Mouse (Mus musculus) left cerebral cortex, postnatal 10 days (tissue): ENCODE measurements at regions not wholly inside any gene's neighbourhood (a gene's known extent, or its start where the extent isn't known, plus 50 kb on each side); places are given as distances from the start of the nearest gene placed in this dataset.

Experiments
- DNase-seq, 2 experiments: peaks; one replicate each; pipeline ENCODE4 v3.0.0; 2021 to 2022; ENCODE audit warnings: low spot score in 2 of 2, mixed read lengths in 1 of 2; ENCODE audit errors: extremely low spot score in 1 of 2
- intact Hi-C: fragments of 180-260 bp; cut with DNase I; formaldehyde crosslinking; loops from one replicate; pipeline ENCODE4 v1.15.1; 2025

DNA sequence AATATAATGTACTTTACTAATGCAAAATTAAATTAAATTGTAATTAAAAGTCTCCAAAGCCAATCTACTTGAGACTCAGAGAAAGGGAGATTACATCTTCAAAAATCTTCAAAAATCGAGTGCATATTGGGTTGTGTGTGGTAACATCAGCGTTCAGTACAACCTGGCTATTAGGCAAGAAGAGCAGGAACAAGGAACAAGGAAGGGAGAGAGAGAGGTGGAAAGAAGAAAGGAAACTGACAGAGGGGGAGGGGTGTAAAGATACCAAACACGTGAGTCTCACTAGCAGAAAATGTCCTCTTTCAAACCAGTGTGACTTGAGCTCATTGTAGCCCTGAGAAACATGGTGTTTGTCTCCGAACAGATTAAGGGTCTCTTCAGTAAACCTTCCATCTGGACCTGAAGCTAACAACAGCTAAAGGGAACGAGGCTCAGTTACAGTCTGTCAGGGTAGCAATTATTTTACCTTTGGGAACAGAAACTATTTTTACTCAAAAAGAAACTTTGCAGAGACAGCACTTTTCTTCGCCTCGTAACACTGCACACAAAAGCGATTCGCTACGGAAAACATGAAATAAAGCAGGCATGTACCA lies 67.5 kb upstream of the Cited2 start:
- DNase-seq = no peak
- intact Hi-C loops = no loop called here

DNA sequence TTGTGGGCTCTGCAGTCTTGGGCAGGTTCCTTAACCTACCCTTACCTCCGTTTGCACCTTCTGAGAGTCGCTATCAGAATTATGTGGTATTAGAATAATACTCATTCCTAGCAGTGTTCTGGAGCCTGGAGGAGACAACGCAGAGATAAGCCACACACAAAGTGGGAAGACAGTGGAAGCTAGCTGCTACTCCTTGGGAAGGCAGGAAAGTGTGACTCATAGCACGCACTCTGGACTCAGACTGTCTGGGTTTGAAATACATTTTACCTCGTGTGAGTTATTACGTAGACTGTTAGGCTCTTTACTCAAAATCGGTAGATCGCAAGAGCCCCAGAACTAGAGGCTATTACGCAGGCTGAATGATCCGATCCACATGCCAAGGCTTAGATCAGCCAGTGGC lies 66.7 kb upstream of the Cited2 start:
- DNase-seq = no peak
- intact Hi-C loops = no loop called here

DNA sequence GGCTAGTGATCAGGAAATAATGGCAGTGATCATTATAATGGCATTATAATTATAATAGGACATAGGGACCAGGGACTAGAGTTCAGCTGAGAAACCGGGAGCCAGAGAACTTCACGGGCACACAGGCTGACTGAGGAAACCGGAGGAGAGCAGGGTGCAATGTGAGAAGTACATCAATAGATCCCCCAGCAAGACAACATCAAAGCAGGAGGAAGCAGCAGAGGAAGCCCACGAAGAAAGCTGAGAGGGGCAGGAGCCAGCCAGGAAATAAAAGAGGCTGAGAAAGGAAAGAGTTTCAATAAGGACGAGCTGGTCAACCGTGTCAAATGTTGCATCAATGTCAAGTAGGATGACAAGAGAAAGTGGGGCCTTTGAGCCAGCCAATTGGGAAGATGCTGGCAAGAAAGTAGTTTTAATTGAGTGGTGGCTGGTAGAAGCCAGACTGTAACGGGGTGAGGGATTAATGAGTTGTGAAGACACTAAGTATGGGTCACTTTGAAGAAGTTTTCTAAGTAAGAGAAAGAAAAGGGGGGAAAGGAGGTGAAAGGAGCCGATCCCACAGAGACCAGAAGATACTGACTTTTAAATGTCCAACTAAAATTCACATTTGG lies 66.0 kb upstream of the Cited2 start:
- intact Hi-C loops = no loop called here
- no peak for DNase-seq

DNA sequence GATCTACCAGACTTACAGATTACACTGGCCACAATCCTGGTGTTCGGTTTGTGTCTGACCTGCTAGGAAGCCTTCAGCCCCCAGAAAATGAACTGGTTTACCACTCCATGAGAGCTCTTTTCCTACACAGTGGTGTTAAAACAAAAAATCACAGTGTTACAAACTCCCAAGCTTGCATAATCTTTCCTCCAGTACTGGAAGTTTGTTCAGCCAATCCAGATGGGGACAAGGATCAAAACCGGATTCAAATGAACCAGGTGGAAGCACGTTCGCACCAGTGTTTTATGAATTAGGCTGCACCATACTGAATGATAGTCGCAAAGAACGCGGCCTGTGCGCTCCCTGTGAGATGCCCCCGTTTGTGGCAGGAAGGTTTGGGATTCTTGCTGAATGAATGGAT lies 63.4 kb upstream of the Cited2 start:
- intact Hi-C loops = no loop called here
- no peak for DNase-seq

DNA sequence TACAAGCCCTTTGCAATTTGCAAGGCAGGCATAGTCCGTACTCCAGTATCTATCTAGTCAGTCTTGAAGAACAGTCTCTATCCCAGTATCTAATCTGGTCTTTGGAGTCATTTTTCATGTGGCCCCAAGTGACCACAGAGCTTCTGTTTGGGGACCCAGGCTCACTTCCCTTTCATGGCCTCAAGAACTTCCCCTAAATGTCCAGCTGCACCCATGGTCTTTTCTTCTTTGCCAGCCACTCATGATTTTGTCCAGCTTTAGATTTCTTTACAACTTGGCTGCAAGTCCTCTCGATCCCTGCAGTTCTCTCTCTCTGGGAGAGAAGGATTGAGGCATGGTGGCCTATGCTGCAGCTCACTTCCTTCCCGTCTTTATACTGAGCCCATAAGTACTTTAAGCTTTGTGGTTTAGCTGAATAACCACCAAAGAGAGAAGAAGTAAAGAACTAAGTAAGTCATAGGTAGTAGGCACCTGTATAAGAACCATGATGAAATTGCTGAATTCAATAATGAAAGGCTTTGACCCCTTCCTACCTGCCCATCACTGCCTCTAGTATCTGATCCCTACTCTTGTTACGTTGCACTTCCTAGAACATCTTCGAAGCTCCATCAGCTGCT lies 62.1 kb upstream of the Cited2 start:
- DNase-seq = no peak
- intact Hi-C loops = no loop called here

DNA sequence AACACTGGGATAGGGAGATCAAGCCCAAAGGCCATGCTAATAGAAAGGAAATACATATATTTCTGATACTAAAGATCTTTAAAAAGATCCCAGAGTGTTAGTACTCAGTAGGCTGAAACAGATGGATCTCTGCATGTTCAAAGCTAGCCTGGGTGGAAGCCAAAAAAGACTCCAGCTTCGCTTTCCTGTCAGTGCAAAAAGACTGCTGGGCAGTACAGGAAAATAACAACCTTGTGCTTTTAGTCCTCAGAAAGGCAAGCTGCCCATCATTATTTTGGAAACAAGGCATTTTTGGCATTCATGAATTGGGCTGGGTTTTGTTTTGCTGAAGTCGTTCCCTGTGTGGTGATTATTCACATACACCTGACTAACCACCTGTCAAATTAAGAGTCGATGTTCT lies 56.9 kb upstream of the Cited2 start:
- no peak for DNase-seq
- intact Hi-C loops = no loop called here

DNA sequence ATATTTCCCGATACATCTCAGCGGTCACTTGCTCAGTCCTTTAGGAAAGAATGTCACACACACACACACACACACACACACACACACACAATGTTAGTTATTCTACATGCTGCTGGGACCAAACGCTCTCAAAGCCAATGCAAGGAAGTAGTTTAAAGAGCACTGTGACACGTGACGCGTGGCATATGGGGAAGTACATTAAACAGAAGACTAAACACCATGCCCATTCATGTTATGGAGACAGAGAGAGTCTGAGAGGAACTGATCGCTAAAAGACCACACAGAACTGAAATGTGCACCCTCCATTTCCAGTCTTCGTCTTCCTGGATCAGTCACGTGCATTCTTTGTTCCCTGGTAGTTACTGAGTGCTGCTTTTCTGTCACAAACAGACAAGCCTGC lies 53.6 kb upstream of the Cited2 start:
- intact Hi-C loops = no loop called here
- DNase-seq = no peak
